Comparison of ENCODE assay signal across 10 mouse cellular contexts in the genomic region with DNA sequence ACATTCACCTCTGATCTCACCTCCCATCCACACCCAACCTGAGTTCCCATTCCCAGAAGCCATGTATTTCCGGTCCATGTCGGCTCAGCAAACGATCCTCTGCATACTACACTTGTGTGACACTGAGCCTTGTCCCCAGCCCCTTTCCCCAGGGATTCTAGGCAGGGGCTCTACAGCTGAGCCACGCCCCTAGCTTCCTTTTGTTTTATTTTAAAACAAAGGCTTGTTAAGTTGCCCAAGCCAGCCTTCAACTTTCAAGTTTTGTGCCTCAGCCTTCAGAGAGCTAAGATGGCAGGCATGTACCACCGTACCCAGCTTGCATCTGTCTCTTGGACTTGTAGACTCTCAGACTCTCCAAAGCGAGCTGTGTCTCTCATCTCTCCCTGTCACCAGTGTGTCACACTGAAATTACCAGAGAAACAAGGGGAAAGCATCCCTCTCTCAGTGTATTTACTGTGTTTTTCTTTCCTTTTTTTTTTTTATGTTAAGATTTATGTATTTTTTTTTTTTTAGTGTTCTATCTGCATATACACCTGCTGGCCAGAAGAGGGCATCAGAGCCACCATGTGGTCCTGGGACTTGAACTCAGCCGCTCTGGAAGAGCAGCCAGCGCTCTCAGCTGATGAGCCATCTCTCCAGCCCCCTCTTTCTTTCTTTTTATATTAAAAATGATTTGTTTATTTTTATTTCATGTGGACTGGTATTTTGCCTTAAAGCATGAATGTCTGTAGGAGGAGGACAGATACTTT. TPM values are rescaled to one million over a fixed set of nuclear protein-coding genes. Genes with fewer than 3 reads are reported as not detected.
DNase-seq lines count a peak whose midpoint lies in the region; ATAC-seq and TF ChIP-seq lines count a peak whose summit lies in the region.
"Had no signal": no experiment of that assay in that cellular context is flagged by ENCODE, and none has a peak within 500 bp of the region (broad histone marks: within the 10 kb centered on the region; RNA-seq: fewer than 3 reads in every experiment).

No protein-coding gene starts in this region.

- no peak overlapping the region for H3K4me3 ChIP-seq in kidney, postnatal 0 days (replicated peaks; ENCODE audit: low read depth, low read length)
- H3K4me3 ChIP-seq in embryonic facial prominence, embryonic 10.5 days: no peak overlapping the region
- H3K4me3 ChIP-seq: midbrain, embryonic 12.5 days; stomach, embryonic 15.5 days had no signal

- H3K36me3 ChIP-seq in kidney, postnatal 0 days (ENCODE audit: insufficient read depth, low read length): no peaks in the 10 kb centered on the region
- no peaks in the 10 kb centered on the region for H3K36me3 ChIP-seq in embryonic facial prominence, embryonic 10.5 days (replicated peaks)
- H3K36me3 ChIP-seq: midbrain, embryonic 12.5 days; stomach, embryonic 15.5 days had no signal

- ATAC-seq in kidney, postnatal 0 days (replicated peaks; ENCODE audit: low FRiP score, low read depth): no peak
- ATAC-seq in megakaryocyte, adult 5-6 weeks (ENCODE audit: poor library complexity, severe bottlenecking): no peak

- TF ChIP-seq CTCF in kidney, postnatal 0 days (IDR thresholded peaks at IDR 0.05; ENCODE audit: low read depth): peak; percentile 66

- intact Hi-C loops in left cerebral cortex, postnatal 10 days (cut with DNase I): no loop called here

- H3K9me3 ChIP-seq in kidney, postnatal 0 days (replicated peaks; ENCODE audit: low read length): no peaks in the 10 kb centered on the region
- H3K9me3 ChIP-seq in embryonic facial prominence, embryonic 10.5 days: no peaks in the 10 kb centered on the region
- H3K9me3 ChIP-seq: midbrain, embryonic 12.5 days; stomach, embryonic 15.5 days had no signal

- peak; percentile 55 for DNase-seq in kidney, postnatal 0 days (ENCODE audit: low spot score)
- DNase-seq in kidney, adult 8-10 months: no peak
- DNase-seq in thymus, postnatal 14 days: peak; percentile 22
- DNase-seq in thymus, postnatal 36 days: no peak
- DNase-seq in embryonic facial prominence, embryonic 10.5 days (ENCODE audit: low spot score): peak; percentile 40
- DNase-seq in ovary, adult 18-20 months (ENCODE audit: low spot score): no peak
- no peak for DNase-seq in left cerebral cortex, postnatal 10 days (ENCODE audit: extremely low spot score in 1 of 2, low spot score in 2 of 2)

- no peak overlapping the region for H3K27ac ChIP-seq in kidney, postnatal 0 days
- H3K27ac ChIP-seq in embryonic facial prominence, embryonic 10.5 days (replicated peaks): no peak overlapping the region
- H3K27ac ChIP-seq: midbrain, embryonic 12.5 days; stomach, embryonic 15.5 days had no signal

- no peaks in the 10 kb centered on the region; the same call in 1 of the 2 replicates for H3K27me3 ChIP-seq in kidney, postnatal 0 days (ENCODE audit: insufficient read depth, low read length)
- H3K27me3 ChIP-seq in embryonic facial prominence, embryonic 10.5 days (replicated peaks; ENCODE audit: low read depth, poor library complexity, severe bottlenecking): peaks cover 35% of the 10 kb centered on the region

- 45% methylated on average over 8 of the region's 8 CpGs for WGBS in kidney, postnatal 0 days
- 46% methylated on average over 8 of the region's 8 CpGs for WGBS in embryonic facial prominence, embryonic 10.5 days

- H3K9ac ChIP-seq in kidney, postnatal 0 days (ENCODE audit: low read depth, low read length): no peak overlapping the region
- H3K9ac ChIP-seq: midbrain, embryonic 12.5 days; stomach, embryonic 15.5 days had no signal

- H3K4me1 ChIP-seq in kidney, postnatal 0 days (replicated peaks; ENCODE audit: insufficient read depth, low read length): no peaks in the 10 kb centered on the region
- H3K4me1 ChIP-seq in embryonic facial prominence, embryonic 10.5 days: peaks cover 11% of the 10 kb centered on the region

- no peak overlapping the region for H3K4me2 ChIP-seq in kidney, postnatal 0 days (ENCODE audit: low read length)
- H3K4me2 ChIP-seq: midbrain, embryonic 12.5 days; stomach, embryonic 15.5 days had no signal

RNA-seq across cellular contexts. Expression of a gene that starts 7.7 kb away (rescaled TPM):
- 3.4 and 3.6 TPM in 2 replicates for polyA plus RNA-seq in kidney, postnatal 0 days (2015; fragmentation: Nextera tagmentation; extraction: Ambion mirVana)
- 13.1 and 20.1 TPM in 2 replicates for polyA plus RNA-seq in embryonic facial prominence, embryonic 10.5 days (2016; fragmentation: Nextera tagmentation; extraction: Ambion mirVana)
- total RNA-seq in left cerebral cortex, postnatal 10 days (2021): 100 to 1,000 TPM; 221 to 232 TPM
- total RNA-seq in megakaryocyte, adult 5-6 weeks (2015): not detected in 2 replicates
- total RNA-seq in megakaryocyte, adult 5-6 weeks (2017): not detected in 2 replicates

Comparison
In these comparisons a context has a peak if more than half of its experiments do, and no peak if none do; other contexts are left out.
1. DNase-seq: peak in kidney, postnatal 0 days (single experiment), thymus, postnatal 14 days (single experiment) and embryonic facial prominence, embryonic 10.5 days (single experiment); none in kidney, adult 8-10 months (0 of 2), thymus, postnatal 36 days (0 of 2), ovary, adult 18-20 months (single experiment) and left cerebral cortex, postnatal 10 days (0 of 2).
2. RNA of a gene that starts 7.7 kb away (total RNA-seq): 221 to 232 TPM in left cerebral cortex, postnatal 10 days; not detected in megakaryocyte, adult 5-6 weeks; every median in the first group is over 100 times any median in the second.